Mouse (Mus musculus): Measurements from ENCODE around the gene Gas2l3. TPM values are rescaled to one million over a fixed set of nuclear protein-coding genes. Genes with fewer than 3 reads are reported as not detected.

Gene Gas2l3
- polyA plus RNA-seq, 1 experiment = 0.88 TPM

DNA sequence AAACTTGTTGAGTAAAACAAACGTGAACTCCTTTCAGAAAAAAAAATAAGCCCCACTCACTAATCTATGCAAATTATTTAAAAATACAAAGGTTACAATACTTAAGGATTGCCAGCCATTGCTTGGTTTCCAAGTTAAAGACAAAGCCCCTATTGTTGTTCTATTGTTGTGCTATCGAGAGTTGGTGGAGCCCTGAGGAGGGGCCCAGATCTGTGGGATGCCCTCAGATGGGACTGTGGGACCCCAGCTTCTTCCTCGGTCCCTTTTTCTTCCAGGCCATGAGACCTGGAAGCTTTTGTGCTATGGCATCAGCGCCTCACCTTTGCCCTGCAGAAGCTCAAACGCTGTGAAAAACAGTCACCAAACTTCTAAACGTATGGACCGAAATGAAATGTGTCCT lies 37.9 kb upstream of the Gas2l3 start:
- TF ChIP-seq CTCF (IDR thresholded peaks at IDR 0.05; ENCODE audit: extremely low read depth, insufficient read depth, low read length) (no peak), POLR2A (IDR thresholded peaks at IDR 0.05; ENCODE audit: extremely low read depth, insufficient read depth, low read length) (no peak)

DNA sequence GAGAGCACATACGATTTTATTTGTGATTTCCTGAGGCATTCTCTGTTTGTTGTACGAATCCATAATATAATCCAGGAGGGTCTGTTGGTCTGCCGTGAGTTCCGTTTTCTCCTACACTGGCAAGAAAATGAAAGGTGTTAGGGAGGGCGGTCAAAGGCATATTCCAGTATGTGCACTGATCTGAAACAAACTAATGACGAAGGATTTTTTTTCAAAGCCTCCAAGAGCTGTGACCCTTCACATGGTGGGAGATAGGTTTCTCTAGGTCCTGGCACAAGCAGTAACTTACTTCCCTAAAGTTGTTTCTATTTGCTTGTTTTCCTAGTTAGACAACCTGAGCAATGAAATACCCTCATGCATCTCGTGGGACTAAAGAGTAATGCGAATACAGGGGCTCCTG lies 35.0 kb upstream of the Gas2l3 start:
- Histone ChIP-seq H3K27ac (ENCODE audit: insufficient read depth, low read length) (no peak overlapping the region), H3K4me1 (ENCODE audit: control insufficient read depth, insufficient read depth, low read length) (no peaks in the 10 kb centered on the region), H3K4me3 (ENCODE audit: insufficient read depth, low read length) (no peak overlapping the region)
- no peak for TF ChIP-seq CTCF (IDR thresholded peaks at IDR 0.05; ENCODE audit: extremely low read depth, insufficient read depth, low read length)
- TF ChIP-seq POLR2A (IDR thresholded peaks at IDR 0.05; ENCODE audit: extremely low read depth, insufficient read depth, low read length) = no peak

More for the DNA sequence above, 37.9 kb upstream of the Gas2l3 start:
- H3K4me1 ChIP-seq (ENCODE audit: control insufficient read depth, insufficient read depth, low read length) = no peaks in the 10 kb centered on the region
- no peak overlapping the region for H3K27ac ChIP-seq (ENCODE audit: insufficient read depth, low read length)
- H3K4me3 ChIP-seq (ENCODE audit: insufficient read depth, low read length) = no peak overlapping the region

GRCm38 (mm10) chr10:89470596-89471353 lies 27.0 kb upstream of the Gas2l3 start:
- H3K27ac ChIP-seq (ENCODE audit: insufficient read depth, low read length) = no peak overlapping the region
- TF ChIP-seq CTCF (IDR thresholded peaks at IDR 0.05; ENCODE audit: extremely low read depth, insufficient read depth, low read length) (no peak), POLR2A (IDR thresholded peaks at IDR 0.05; ENCODE audit: extremely low read depth, insufficient read depth, low read length) (no peak)
- no peak overlapping the region for H3K4me3 ChIP-seq (ENCODE audit: insufficient read depth, low read length)
- no peaks in the 10 kb centered on the region for H3K4me1 ChIP-seq (ENCODE audit: control insufficient read depth, insufficient read depth, low read length)

DNA sequence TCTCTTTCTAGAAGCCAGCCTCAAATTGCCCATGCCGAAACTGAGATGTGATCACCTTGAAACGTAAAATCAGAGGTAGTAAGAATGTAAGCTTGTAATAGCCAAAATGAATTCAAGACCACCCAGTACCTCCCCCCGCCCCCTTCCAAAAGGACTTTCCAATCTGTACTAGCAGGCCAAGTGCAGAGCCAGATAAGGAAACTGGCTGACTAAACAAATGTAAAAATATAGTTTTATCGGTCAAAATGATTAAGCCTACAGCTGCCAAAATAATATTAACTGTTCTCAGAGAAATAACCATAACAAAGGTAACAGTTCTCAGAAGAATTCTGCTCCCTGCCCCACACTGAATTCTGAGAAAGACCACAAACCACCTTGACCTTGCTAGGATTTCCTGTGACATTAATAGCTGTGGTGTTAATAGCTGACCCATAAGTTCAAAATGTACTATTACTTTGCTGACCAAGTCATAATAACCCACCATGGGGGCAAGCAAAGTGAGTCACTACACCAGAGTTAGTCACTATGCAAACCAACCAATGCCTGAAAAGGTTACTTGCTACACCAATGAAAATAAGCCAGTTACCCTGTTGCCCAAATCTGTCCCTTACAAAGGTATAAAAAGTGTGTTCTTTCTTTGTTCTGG lies 21.1 kb upstream of the Gas2l3 start:
- Histone ChIP-seq H3K4me3 (ENCODE audit: insufficient read depth, low read length) (no peak overlapping the region), H3K27ac (ENCODE audit: insufficient read depth, low read length) (no peak overlapping the region), H3K4me1 (ENCODE audit: control insufficient read depth, insufficient read depth, low read length) (no peaks in the 10 kb centered on the region)
- TF ChIP-seq POLR2A (IDR thresholded peaks at IDR 0.05; ENCODE audit: extremely low read depth, insufficient read depth, low read length) (no peak), CTCF (IDR thresholded peaks at IDR 0.05; ENCODE audit: extremely low read depth, insufficient read depth, low read length) (no peak)

GRCm38 (mm10) chr10:89462890-89463289 lies 19.1 kb upstream of the Gas2l3 start:
- Histone ChIP-seq H3K4me3 (ENCODE audit: insufficient read depth, low read length) (no peak overlapping the region), H3K4me1 (ENCODE audit: control insufficient read depth, insufficient read depth, low read length) (no peaks in the 10 kb centered on the region), H3K27ac (ENCODE audit: insufficient read depth, low read length) (no peak overlapping the region)
- TF ChIP-seq CTCF (IDR thresholded peaks at IDR 0.05; ENCODE audit: extremely low read depth, insufficient read depth, low read length) = no peak
- TF ChIP-seq POLR2A (IDR thresholded peaks at IDR 0.05; ENCODE audit: extremely low read depth, insufficient read depth, low read length) = no peak

DNA sequence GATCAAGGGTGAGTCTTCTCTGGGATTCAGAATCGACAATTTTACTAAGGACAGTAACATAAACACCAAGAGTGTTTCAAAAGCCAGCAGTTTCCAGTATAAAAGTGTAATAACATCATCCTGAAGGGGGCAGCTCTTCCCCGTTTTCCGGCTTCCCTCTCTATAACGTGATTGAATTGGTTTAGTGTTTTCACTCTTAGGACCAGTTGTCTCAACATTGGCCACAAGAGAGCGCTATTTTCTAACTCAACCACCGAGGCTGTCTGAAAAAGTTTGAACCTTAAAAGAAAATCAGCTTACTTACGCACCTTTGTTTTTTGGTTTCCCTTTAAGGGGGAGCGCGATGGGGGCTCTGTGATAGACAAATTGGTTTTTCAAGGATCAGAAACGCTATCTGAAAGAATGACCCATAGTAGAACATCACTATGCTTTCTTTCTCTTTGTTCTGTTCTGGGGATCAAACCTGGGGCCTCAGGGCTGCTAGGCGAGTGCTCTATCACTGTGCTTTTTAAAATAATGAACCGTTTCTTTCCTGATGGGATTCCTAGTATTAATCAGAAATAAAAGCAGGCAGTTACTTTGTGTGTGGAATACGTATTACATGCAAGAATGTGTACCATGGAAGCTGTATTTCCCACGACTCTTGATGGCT lies 18.2 kb upstream of the Gas2l3 start:
- TF ChIP-seq CTCF (IDR thresholded peaks at IDR 0.05; ENCODE audit: extremely low read depth, insufficient read depth, low read length) (peak; percentile 84), POLR2A (IDR thresholded peaks at IDR 0.05; ENCODE audit: extremely low read depth, insufficient read depth, low read length) (no peak)
- Histone ChIP-seq H3K4me1 (ENCODE audit: control insufficient read depth, insufficient read depth, low read length) (no peaks in the 10 kb centered on the region), H3K4me3 (ENCODE audit: insufficient read depth, low read length) (no peak overlapping the region), H3K27ac (ENCODE audit: insufficient read depth, low read length) (no peak overlapping the region)

DNA sequence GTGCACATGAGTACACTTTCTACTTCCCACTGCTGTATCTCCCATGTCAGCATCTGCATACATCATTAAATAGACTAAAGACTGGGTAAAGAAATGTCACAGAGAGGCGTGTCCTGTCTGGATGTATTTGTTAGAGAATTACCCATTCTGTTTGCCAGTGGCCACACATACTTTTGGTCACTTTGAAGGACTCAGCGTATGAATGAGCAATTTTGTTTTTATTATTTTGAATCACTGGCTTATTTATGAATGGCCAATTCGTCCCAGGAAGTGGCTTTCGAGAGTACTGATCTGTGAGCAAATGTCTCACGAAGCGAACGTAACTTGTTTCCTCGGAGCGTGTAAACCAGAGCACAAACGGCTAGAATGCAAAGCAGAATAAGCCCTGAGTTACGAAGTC lies 17.2 kb upstream of the Gas2l3 start:
- H3K4me1 ChIP-seq (ENCODE audit: control insufficient read depth, insufficient read depth, low read length) = no peaks in the 10 kb centered on the region
- H3K27ac ChIP-seq (ENCODE audit: insufficient read depth, low read length) = no peak overlapping the region
- TF ChIP-seq CTCF (IDR thresholded peaks at IDR 0.05; ENCODE audit: extremely low read depth, insufficient read depth, low read length) (no peak), POLR2A (IDR thresholded peaks at IDR 0.05; ENCODE audit: extremely low read depth, insufficient read depth, low read length) (no peak)
- no peak overlapping the region for H3K4me3 ChIP-seq (ENCODE audit: insufficient read depth, low read length)

GRCm38 (mm10) chr10:89458770-89459169 lies 15.0 kb upstream of the Gas2l3 start:
- Histone ChIP-seq H3K27ac (ENCODE audit: insufficient read depth, low read length) (no peak overlapping the region), H3K4me1 (ENCODE audit: control insufficient read depth, insufficient read depth, low read length) (no peaks in the 10 kb centered on the region), H3K4me3 (ENCODE audit: insufficient read depth, low read length) (no peak overlapping the region)
- no peak for TF ChIP-seq CTCF (IDR thresholded peaks at IDR 0.05; ENCODE audit: extremely low read depth, insufficient read depth, low read length)
- no peak for TF ChIP-seq POLR2A (IDR thresholded peaks at IDR 0.05; ENCODE audit: extremely low read depth, insufficient read depth, low read length)

DNA sequence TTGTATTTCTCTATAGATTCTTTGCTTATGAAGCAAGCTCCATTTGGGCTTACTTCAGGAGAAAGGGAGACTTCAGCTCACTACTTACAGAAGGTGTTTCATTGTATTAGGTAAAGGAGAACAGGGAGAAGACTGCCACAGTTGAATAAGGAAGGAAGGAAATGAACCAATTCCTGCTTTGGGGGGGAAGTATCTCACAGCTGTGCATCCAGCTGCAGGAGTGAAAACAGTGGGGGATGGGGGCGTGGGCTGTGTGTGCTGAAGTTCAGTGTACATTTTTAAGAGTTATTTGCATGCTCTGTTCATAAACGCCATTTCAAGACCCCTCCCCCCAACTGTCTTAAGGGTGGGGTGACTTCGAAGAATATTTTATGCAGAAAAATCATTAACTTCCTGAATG lies 10.0 kb upstream of the Gas2l3 start:
- Histone ChIP-seq H3K4me1 (ENCODE audit: control insufficient read depth, insufficient read depth, low read length) (no peaks in the 10 kb centered on the region), H3K4me3 (ENCODE audit: insufficient read depth, low read length) (no peak overlapping the region), H3K27ac (ENCODE audit: insufficient read depth, low read length) (no peak overlapping the region)
- TF ChIP-seq POLR2A (IDR thresholded peaks at IDR 0.05; ENCODE audit: extremely low read depth, insufficient read depth, low read length) (no peak), CTCF (IDR thresholded peaks at IDR 0.05; ENCODE audit: extremely low read depth, insufficient read depth, low read length) (no peak)
